Mouse (Mus musculus) retina, adult 2 months (tissue): ENCODE data around the gene Myh9.
"Not testable (repeated sequence)": the region's sequence is repeated elsewhere in the genome, so short reads cannot be mapped to it uniquely, and the experiment has no call there.

Experiments
- DNase-seq: peaks from one replicate; pipeline ENCODE4 v3.0.0-alpha.2; 2012; ENCODE audit warnings: low read depth, low spot score

Myh9 gene

DNA sequence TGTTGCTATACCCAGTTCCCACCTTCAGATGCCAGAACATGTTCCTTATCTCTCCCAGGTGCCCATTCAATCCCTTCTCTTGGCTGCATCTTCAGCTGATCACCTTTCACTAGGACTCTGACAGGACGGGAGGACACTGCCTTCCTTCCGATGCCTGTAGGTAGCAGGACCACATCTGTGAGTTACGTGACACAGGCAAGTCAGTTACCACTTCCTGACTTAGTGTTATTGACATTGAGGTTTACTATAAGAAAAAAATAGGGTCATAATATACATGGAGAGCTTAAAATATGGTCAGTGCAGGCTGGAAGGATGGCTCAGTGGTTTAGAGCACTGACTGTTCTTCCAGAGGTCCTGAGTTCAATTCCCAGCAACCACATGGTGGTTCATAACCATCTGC is 120.5 kb downstream of the Myh9 start:
- not testable (repeated sequence) for DNase-seq

DNA sequence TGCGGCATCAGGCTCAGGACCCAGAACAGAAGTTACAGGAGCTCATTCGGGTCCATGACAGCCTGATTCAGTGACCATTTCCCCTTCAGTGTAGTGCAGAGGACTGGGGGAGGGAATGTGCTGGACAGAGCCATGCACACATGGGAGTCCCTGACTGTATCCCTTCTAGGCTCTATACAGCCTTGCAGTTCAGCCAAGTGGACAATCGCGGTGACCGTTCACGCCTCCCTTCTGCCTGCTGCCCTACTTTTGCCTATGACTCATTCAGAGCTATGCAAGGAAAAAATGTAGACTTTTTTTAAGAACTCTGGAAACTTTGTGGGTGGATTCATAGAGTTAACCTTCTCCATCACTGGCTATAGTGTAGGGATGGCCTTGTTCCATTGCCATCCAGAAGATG is 123.7 kb downstream of the Myh9 start:
- DNase-seq, result not testable (repeated sequence)
